Mouse (Mus musculus): Measurements from ENCODE around the gene Ccdc47. TPM values are rescaled to one million over a fixed set of nuclear protein-coding genes. Genes with fewer than 3 reads are reported as not detected.
A peak's percentile ranks its signal among the peaks of the same experiment; 100 is the strongest.

Gene Ccdc47
- polyA plus RNA-seq, 1 experiment, result 21.5 TPM

- peak; percentile 87 for DNase-seq
- no peak for TF ChIP-seq POLR2A (IDR thresholded peaks at IDR 0.05; ENCODE audit: borderline replicate concordance, extremely low read depth, low read depth, low read length)
- TF ChIP-seq CTCF (IDR thresholded peaks at IDR 0.05; ENCODE audit: insufficient read depth, low read length), result no peak
- 2% methylated on average over 24 of the region's 25 CpGs for WGBS
- Histone ChIP-seq H3K4me3 (replicated peaks; ENCODE audit: extremely low read depth, low read depth, low read length) (peak overlapping the region; percentile 78), H3K4me1 (ENCODE audit: control insufficient read depth, insufficient read depth, low read length) (peaks cover 28% of the 10 kb centered on the region)
These were observed 56.8 kb downstream of the Ccdc47 start for GRCm38 (mm10) chr11:106159216-106159920.

GRCm38 (mm10) chr11:106158930-106159215, 57.3 kb downstream of the Ccdc47 start:
- 25% methylated on average over 9 of the region's 9 CpGs for WGBS

GRCm38 (mm10) chr11:106158081-106158929, 57.8 kb downstream of the Ccdc47 start:
- Histone ChIP-seq H3K4me3 (replicated peaks; ENCODE audit: extremely low read depth, low read depth, low read length) (peak overlapping the region; percentile 78), H3K4me1 (ENCODE audit: control insufficient read depth, insufficient read depth, low read length) (peaks cover 21% of the 10 kb centered on the region)
- 47% methylated on average over 14 of the region's 14 CpGs for whole genome bisulfite sequencing

More at GRCm38 (mm10) chr11:106158930-106159215, 57.3 kb downstream of the Ccdc47 start:
- H3K4me1 ChIP-seq (ENCODE audit: control insufficient read depth, insufficient read depth, low read length), result peaks cover 25% of the 10 kb centered on the region
- peak overlapping the region; percentile 78 for H3K4me3 ChIP-seq (replicated peaks; ENCODE audit: extremely low read depth, low read depth, low read length)
- DNase-seq, result no peak
- TF ChIP-seq POLR2A (IDR thresholded peaks at IDR 0.05; ENCODE audit: borderline replicate concordance, extremely low read depth, low read depth, low read length), result no peak
- no peak for TF ChIP-seq CTCF (IDR thresholded peaks at IDR 0.05; ENCODE audit: insufficient read depth, low read length)

GRCm38 (mm10) chr11:106157154-106157553, 59.0 kb downstream of the Ccdc47 start:
- H3K4me1 ChIP-seq (ENCODE audit: control insufficient read depth, insufficient read depth, low read length), result peaks cover 18% of the 10 kb centered on the region
- no peak overlapping the region for H3K4me3 ChIP-seq (replicated peaks; ENCODE audit: extremely low read depth, low read depth, low read length)
- 65% methylated on average over 7 of the region's 7 CpGs for WGBS
- TF ChIP-seq POLR2A (IDR thresholded peaks at IDR 0.05; ENCODE audit: borderline replicate concordance, extremely low read depth, low read depth, low read length) (peak; percentile 5; the same call in 1 of the 2 replicates), CTCF (IDR thresholded peaks at IDR 0.05; ENCODE audit: insufficient read depth, low read length) (no peak)
- DNase-seq, result no peak

More at GRCm38 (mm10) chr11:106158081-106158929, 57.8 kb downstream of the Ccdc47 start:
- TF ChIP-seq POLR2A (IDR thresholded peaks at IDR 0.05; ENCODE audit: borderline replicate concordance, extremely low read depth, low read depth, low read length) (peak; percentile 24; the same call in 1 of the 2 replicates), CTCF (IDR thresholded peaks at IDR 0.05; ENCODE audit: insufficient read depth, low read length) (peak; percentile 57)
- no peak for DNase-seq

- TF ChIP-seq POLR2A (IDR thresholded peaks at IDR 0.05; ENCODE audit: borderline replicate concordance, extremely low read depth, low read depth, low read length), result no peak
- no peak for TF ChIP-seq CTCF (IDR thresholded peaks at IDR 0.05; ENCODE audit: insufficient read depth, low read length)
- WGBS, result 56% methylated on average over 1 of the region's 1 CpGs
- DNase-seq, result no peak
These were observed 59.9 kb downstream of the Ccdc47 start for GRCm38 (mm10) chr11:106156257-106156656.

GRCm38 (mm10) chr11:106155761-106156160, 60.4 kb downstream of the Ccdc47 start:
- Histone ChIP-seq H3K4me3 (replicated peaks; ENCODE audit: extremely low read depth, low read depth, low read length) (no peak overlapping the region), H3K4me1 (ENCODE audit: control insufficient read depth, insufficient read depth, low read length) (peaks cover 14% of the 10 kb centered on the region)
- TF ChIP-seq POLR2A (IDR thresholded peaks at IDR 0.05; ENCODE audit: borderline replicate concordance, extremely low read depth, low read depth, low read length) (no peak), CTCF (IDR thresholded peaks at IDR 0.05; ENCODE audit: insufficient read depth, low read length) (no peak)
- no peak for DNase-seq
- WGBS, result 36% methylated on average over 3 of the region's 3 CpGs

More at GRCm38 (mm10) chr11:106156257-106156656, 59.9 kb downstream of the Ccdc47 start:
- Histone ChIP-seq H3K4me3 (replicated peaks; ENCODE audit: extremely low read depth, low read depth, low read length) (no peak overlapping the region), H3K4me1 (ENCODE audit: control insufficient read depth, insufficient read depth, low read length) (peaks cover 17% of the 10 kb centered on the region)

- no peak for DNase-seq
- WGBS, result 68% methylated on average over 2 of the region's 2 CpGs
- peaks cover 14% of the 10 kb centered on the region for H3K4me1 ChIP-seq (ENCODE audit: control insufficient read depth, insufficient read depth, low read length)
- TF ChIP-seq CTCF (IDR thresholded peaks at IDR 0.05; ENCODE audit: insufficient read depth, low read length), result no peak
- no peak overlapping the region for H3K4me3 ChIP-seq (replicated peaks; ENCODE audit: extremely low read depth, low read depth, low read length)
These were observed 61.4 kb downstream of the Ccdc47 start for GRCm38 (mm10) chr11:106154770-106155169.

GRCm38 (mm10) chr11:106154091-106154490, 62.1 kb downstream of the Ccdc47 start:
- 60% methylated on average over 5 of the region's 5 CpGs for WGBS
- Histone ChIP-seq H3K4me1 (ENCODE audit: control insufficient read depth, insufficient read depth, low read length) (peaks cover 12% of the 10 kb centered on the region), H3K4me3 (replicated peaks; ENCODE audit: extremely low read depth, low read depth, low read length) (no peak overlapping the region)
- TF ChIP-seq CTCF (IDR thresholded peaks at IDR 0.05; ENCODE audit: insufficient read depth, low read length), result no peak
- TF ChIP-seq POLR2A (IDR thresholded peaks at IDR 0.05; ENCODE audit: borderline replicate concordance, extremely low read depth, low read depth, low read length), result no peak
- no peak for DNase-seq

GRCm38 (mm10) chr11:106152132-106152531, 64.0 kb downstream of the Ccdc47 start:
- TF ChIP-seq POLR2A (IDR thresholded peaks at IDR 0.05; ENCODE audit: borderline replicate concordance, extremely low read depth, low read depth, low read length), result no peak
- no peak for TF ChIP-seq CTCF (IDR thresholded peaks at IDR 0.05; ENCODE audit: insufficient read depth, low read length)
- WGBS, result 72% methylated on average over 8 of the region's 8 CpGs

More at GRCm38 (mm10) chr11:106152132-106152531, 64.0 kb downstream of the Ccdc47 start:
- peaks cover 2% of the 10 kb centered on the region; the same call in 1 of the 2 replicates for H3K4me1 ChIP-seq (ENCODE audit: control insufficient read depth, insufficient read depth, low read length)
- no peak for DNase-seq
- no peak overlapping the region for H3K4me3 ChIP-seq (replicated peaks; ENCODE audit: extremely low read depth, low read depth, low read length)
